Mouse (Mus musculus): ENCODE results near the gene Iffo2.

- TF ChIP-seq CTCF (IDR thresholded peaks at IDR 0.05; ENCODE audit: control insufficient read depth, insufficient read depth, insufficient replicate concordance, low read depth, low read length) (no peak), POLR2A (IDR thresholded peaks at IDR 0.05; ENCODE audit: control insufficient read depth, low read depth, low read length) (no peak)
Observed at GRCm38 (mm10) chr4:139610954-139611353, 80.6 kb downstream of the Iffo2 start.
